Mouse (Mus musculus) embryonic facial prominence, embryonic 13.5 days (tissue): ENCODE measurements around the gene F5. TPM values are rescaled to one million over a fixed set of nuclear protein-coding genes. Genes with fewer than 3 reads are reported as not detected.

Experiments used
- ATAC-seq: fragments of 200-750 bp; cut with Nextera tagmentation; 2 replicates; pipeline ENCODE4 v1.8.0; 2017; ENCODE audit warnings: low read depth; ENCODE audit not compliant: insufficient number of reproducible peaks, insufficient read depth, low FRiP score, low TSS enrichment
- H3K27ac ChIP-seq: fragments of 300-500 bp; sonication (generic); 2 replicates; pipeline ENCODE4 v1.5.1; 2015; ENCODE audit warnings: moderate library complexity, mild to moderate bottlenecking, inconsistent platforms
- H3K27me3 ChIP-seq: fragments of 300-500 bp; sonication (generic); 2 replicates; pipeline ENCODE4 v1.6.1; 2015; ENCODE audit warnings: mild to moderate bottlenecking, inconsistent platforms
- H3K36me3 ChIP-seq: fragments of 300-500 bp; sonication (generic); 2 replicates; pipeline ENCODE4 v1.6.1; 2015; ENCODE audit warnings: mild to moderate bottlenecking, inconsistent platforms
- H3K4me1 ChIP-seq: fragments of 300-500 bp; sonication (generic); 2 replicates; pipeline ENCODE4 v1.6.1; 2015; ENCODE audit warnings: inconsistent platforms
- H3K4me2 ChIP-seq: fragments of 300-500 bp; sonication (generic); 2 replicates; pipeline ENCODE4 v1.6.1; 2015; ENCODE audit warnings: moderate library complexity, mild to moderate bottlenecking, inconsistent platforms
- H3K4me3 ChIP-seq: fragments of 300-500 bp; sonication (generic); 2 replicates; pipeline ENCODE4 v1.5.1; 2015; ENCODE audit warnings: mild to moderate bottlenecking, inconsistent platforms
- H3K9ac ChIP-seq: fragments of 300-500 bp; sonication (generic); 2 replicates; pipeline ENCODE4 v1.6.1; 2015; ENCODE audit warnings: mild to moderate bottlenecking, inconsistent platforms
- H3K9me3 ChIP-seq: fragments of 300-500 bp; sonication (generic); 2 replicates; pipeline ENCODE4 v1.6.1; 2016; ENCODE audit warnings: inconsistent platforms
- WGBS: fragments of 180-500 bp; shearing (Covaris S2); methylation state at CpG from one replicate; pipeline ENCODE4 v1.1.7; 2015; ENCODE audit warnings: mixed read lengths; 5-methylcytosine and 5-hydroxymethylcytosine counted together
- polyA plus RNA-seq: library from polyadenylated mRNA; unstranded; fragments of >200 nt; fragmentation: Nextera tagmentation; extraction: Ambion mirVana; gene quantifications from 2 replicates; pipeline ENCODE4 v1.2.1, GENCODE M21; 2015

The F5 gene
- polyA plus RNA-seq, 1 experiment from 2014 or later, result 0.14 TPM

GRCm38 (mm10) chr1:164162745-164163144, 11.1 kb downstream of the F5 start:
- H3K27ac ChIP-seq, result no peak overlapping the region
- no peaks in the 10 kb centered on the region for H3K4me1 ChIP-seq
- no peak overlapping the region for H3K4me3 ChIP-seq
- no peaks in the 10 kb centered on the region for H3K27me3 ChIP-seq
- H3K4me2 ChIP-seq, result no peak overlapping the region
- no peak for ATAC-seq
- WGBS, result 84% methylated on average over 5 of the region's 5 CpGs
- H3K9me3 ChIP-seq, result no peaks in the 10 kb centered on the region
- H3K9ac ChIP-seq, result no peak overlapping the region
- H3K36me3 ChIP-seq, result no peaks in the 10 kb centered on the region

GRCm38 (mm10) chr1:164168818-164169217, 17.2 kb downstream of the F5 start:
- Histone ChIP-seq H3K4me2 (no peak overlapping the region), H3K4me3 (no peak overlapping the region), H3K9me3 (no peaks in the 10 kb centered on the region), H3K4me1 (no peaks in the 10 kb centered on the region), H3K27me3 (no peaks in the 10 kb centered on the region), H3K9ac (no peak overlapping the region), H3K36me3 (no peaks in the 10 kb centered on the region), H3K27ac (no peak overlapping the region)
- WGBS, result 73% methylated on average over 4 of the region's 4 CpGs
- ATAC-seq, result no peak

- H3K4me2 ChIP-seq, result no peak overlapping the region
- no peaks in the 10 kb centered on the region for H3K9me3 ChIP-seq
- H3K4me3 ChIP-seq, result no peak overlapping the region
- no peaks in the 10 kb centered on the region for H3K4me1 ChIP-seq
- WGBS, result 72% methylated on average over 2 of the region's 2 CpGs
- H3K27me3 ChIP-seq, result no peaks in the 10 kb centered on the region
- no peaks in the 10 kb centered on the region for H3K36me3 ChIP-seq
- no peak for ATAC-seq
- no peak overlapping the region for H3K9ac ChIP-seq
- H3K27ac ChIP-seq, result no peak overlapping the region
Measured at GRCm38 (mm10) chr1:164170434-164170833, 18.8 kb downstream of the F5 start.

GRCm38 (mm10) chr1:164173145-164173544, 21.5 kb downstream of the F5 start:
- H3K9ac ChIP-seq, result no peak overlapping the region
- no peak overlapping the region for H3K4me3 ChIP-seq
- ATAC-seq, result no peak
- no peaks in the 10 kb centered on the region for H3K4me1 ChIP-seq
- 79% methylated on average over 4 of the region's 4 CpGs for WGBS
- no peak overlapping the region for H3K4me2 ChIP-seq
- H3K27me3 ChIP-seq, result no peaks in the 10 kb centered on the region
- H3K36me3 ChIP-seq, result no peaks in the 10 kb centered on the region
- H3K9me3 ChIP-seq, result no peaks in the 10 kb centered on the region
- no peak overlapping the region for H3K27ac ChIP-seq

DNA sequence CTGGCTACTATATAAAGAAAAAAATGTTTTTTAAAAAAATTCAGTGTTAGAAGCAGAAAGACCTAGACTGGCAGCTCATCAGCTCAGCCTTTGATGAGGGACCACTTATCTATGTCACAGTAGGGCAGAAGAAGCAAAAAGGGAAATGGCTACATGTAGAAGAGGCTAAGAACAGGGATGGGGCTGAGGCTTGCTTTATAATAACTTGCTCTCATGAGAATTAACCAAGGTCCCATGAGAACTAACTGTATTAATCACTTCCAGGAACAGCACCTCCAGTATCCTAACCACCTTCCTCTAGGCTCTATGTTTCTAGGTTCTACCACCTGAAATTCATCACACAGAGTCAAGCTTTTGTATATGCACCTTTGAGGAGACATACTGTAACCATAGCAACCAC, 25.2 kb downstream of the F5 start:
- Histone ChIP-seq H3K9me3 (no peaks in the 10 kb centered on the region), H3K4me1 (no peaks in the 10 kb centered on the region), H3K27ac (no peak overlapping the region), H3K27me3 (no peaks in the 10 kb centered on the region), H3K9ac (no peak overlapping the region), H3K4me3 (no peak overlapping the region), H3K4me2 (no peak overlapping the region), H3K36me3 (no peaks in the 10 kb centered on the region)
- no peak for ATAC-seq

DNA sequence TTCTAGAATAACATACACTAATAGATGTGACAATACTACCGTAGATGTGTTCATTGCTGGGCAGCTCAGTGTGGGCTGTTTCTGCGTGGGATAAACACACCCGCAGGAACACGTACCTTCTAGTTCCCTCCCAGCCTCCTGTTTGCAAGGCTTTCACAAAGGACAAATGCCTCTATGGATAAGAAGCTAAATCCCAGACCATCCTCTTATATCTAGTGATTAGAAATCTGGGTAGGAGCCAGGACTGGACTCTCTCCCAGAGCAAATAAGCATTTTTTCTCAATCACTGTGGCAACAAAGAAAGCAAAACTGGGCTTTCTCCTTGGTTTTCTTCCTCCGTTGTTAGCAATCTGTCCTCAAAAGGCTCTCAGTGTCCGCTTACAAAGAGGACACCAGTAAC, 26.8 kb downstream of the F5 start:
- Histone ChIP-seq H3K27me3 (no peaks in the 10 kb centered on the region), H3K4me2 (no peak overlapping the region), H3K27ac (no peak overlapping the region), H3K4me1 (no peaks in the 10 kb centered on the region), H3K36me3 (no peaks in the 10 kb centered on the region), H3K9me3 (no peaks in the 10 kb centered on the region), H3K9ac (no peak overlapping the region), H3K4me3 (no peak overlapping the region)
- ATAC-seq, result no peak
- 83% methylated on average over 6 of the region's 6 CpGs for WGBS

GRCm38 (mm10) chr1:164184142-164184870, 32.7 kb downstream of the F5 start:
- Histone ChIP-seq H3K27ac (no peak overlapping the region), H3K36me3 (no peaks in the 10 kb centered on the region), H3K9ac (peak overlapping the region; percentile 51), H3K4me1 (no peaks in the 10 kb centered on the region), H3K27me3 (no peaks in the 10 kb centered on the region), H3K9me3 (no peaks in the 10 kb centered on the region), H3K4me3 (peak overlapping the region; percentile 32), H3K4me2 (peak overlapping the region; percentile 56)
- WGBS, result 36% methylated on average over 16 of the region's 16 CpGs
- ATAC-seq, result no peak

- WGBS, result 43% methylated on average over 8 of the region's 8 CpGs
- no peak for ATAC-seq
Measured at GRCm38 (mm10) chr1:164184871-164185223, 33.2 kb downstream of the F5 start.

DNA sequence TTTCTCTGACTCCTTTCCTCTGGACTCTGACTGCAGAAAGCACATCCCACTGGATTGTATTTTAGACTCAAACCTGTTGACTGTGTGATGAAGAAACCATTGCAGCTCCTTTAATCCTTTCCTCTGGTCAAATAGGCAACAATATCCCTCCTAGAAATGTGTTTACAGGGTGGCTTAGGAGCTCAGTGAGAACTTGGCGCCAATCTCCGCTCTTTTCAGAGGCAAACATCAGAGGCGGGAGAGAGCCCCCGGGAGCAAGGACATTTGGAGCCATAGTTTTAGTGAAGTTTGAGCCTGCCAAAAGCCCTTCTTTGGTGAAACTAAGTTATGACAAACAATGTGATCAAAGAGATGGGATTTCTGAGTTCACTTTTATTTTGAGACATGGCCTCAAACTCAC, 33.7 kb downstream of the F5 start:
- Histone ChIP-seq H3K9ac (no peak overlapping the region), H3K27ac (no peak overlapping the region), H3K36me3 (no peaks in the 10 kb centered on the region), H3K27me3 (no peaks in the 10 kb centered on the region), H3K9me3 (no peaks in the 10 kb centered on the region), H3K4me3 (no peak overlapping the region), H3K4me2 (no peak overlapping the region), H3K4me1 (no peaks in the 10 kb centered on the region)
- ATAC-seq, result no peak
- WGBS, result 67% methylated on average over 4 of the region's 4 CpGs

More at GRCm38 (mm10) chr1:164184871-164185223, 33.2 kb downstream of the F5 start:
- H3K36me3 ChIP-seq, result no peaks in the 10 kb centered on the region
- H3K9me3 ChIP-seq, result no peaks in the 10 kb centered on the region
- H3K4me3 ChIP-seq, result no peak overlapping the region
- H3K9ac ChIP-seq, result no peak overlapping the region
- no peak overlapping the region for H3K4me2 ChIP-seq
- H3K4me1 ChIP-seq, result no peaks in the 10 kb centered on the region
- H3K27ac ChIP-seq, result no peak overlapping the region
- no peaks in the 10 kb centered on the region for H3K27me3 ChIP-seq

DNA sequence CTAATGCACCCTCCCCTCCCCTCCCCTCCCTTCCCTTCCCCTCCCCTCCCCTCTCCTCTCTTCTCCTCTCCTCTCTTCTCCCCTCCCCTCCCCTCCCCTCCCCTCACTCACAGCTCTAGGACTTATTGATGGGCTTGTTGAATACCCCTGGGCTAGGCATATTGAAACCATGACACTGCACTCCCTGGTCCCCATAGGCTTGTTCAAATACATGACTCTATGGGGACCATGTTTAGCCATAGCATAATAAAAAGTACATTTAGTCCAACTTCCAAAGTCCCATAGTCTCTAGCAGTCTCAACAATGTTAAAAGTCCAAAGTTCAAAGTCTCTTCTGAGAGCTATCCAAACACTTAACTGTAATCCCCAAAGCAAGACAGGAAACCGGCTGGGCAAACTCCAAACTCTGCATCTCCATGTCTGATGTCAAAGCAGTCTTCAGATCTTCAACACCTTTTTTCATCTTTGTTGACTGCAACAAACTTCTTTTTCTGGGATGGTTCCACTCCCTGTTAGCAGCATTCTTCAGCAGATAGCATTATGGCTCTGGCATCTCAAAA, 35.4 kb downstream of the F5 start:
- 93% methylated on average over 1 of the region's 1 CpGs for WGBS
- no peak for ATAC-seq

DNA sequence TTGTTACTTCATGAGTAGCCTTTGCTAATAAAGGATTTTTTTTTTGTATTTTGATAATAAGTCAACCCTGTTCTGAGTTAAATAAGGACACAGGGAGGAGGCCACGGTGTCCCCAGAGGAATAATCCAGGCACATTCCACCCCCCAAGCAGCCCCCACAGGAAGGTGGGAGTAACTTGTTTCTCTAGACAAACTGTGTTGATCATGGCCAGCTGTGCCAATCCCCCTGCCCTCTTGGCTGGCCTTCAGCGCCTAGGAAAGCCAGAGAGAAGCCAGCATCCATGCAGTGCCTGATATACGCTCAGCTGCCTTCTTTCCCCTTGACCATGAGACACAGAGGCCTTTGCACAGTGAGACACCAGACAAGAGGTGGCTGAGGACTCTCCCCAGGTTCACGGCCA, 47.9 kb downstream of the F5 start:
- Histone ChIP-seq H3K9me3 (no peaks in the 10 kb centered on the region), H3K4me2 (no peak overlapping the region), H3K36me3 (no peaks in the 10 kb centered on the region), H3K27ac (no peak overlapping the region), H3K4me3 (no peak overlapping the region), H3K27me3 (no peaks in the 10 kb centered on the region), H3K9ac (no peak overlapping the region), H3K4me1 (no peaks in the 10 kb centered on the region)
- ATAC-seq, result no peak
- 80% methylated on average over 4 of the region's 4 CpGs for WGBS

More for the DNA sequence above, 35.4 kb downstream of the F5 start:
- no peaks in the 10 kb centered on the region for H3K36me3 ChIP-seq
- no peak overlapping the region for H3K9ac ChIP-seq
- no peak overlapping the region for H3K4me3 ChIP-seq
- H3K27ac ChIP-seq, result no peak overlapping the region
- H3K9me3 ChIP-seq, result no peaks in the 10 kb centered on the region
- H3K4me1 ChIP-seq, result no peaks in the 10 kb centered on the region
- no peaks in the 10 kb centered on the region for H3K27me3 ChIP-seq
- H3K4me2 ChIP-seq, result no peak overlapping the region

DNA sequence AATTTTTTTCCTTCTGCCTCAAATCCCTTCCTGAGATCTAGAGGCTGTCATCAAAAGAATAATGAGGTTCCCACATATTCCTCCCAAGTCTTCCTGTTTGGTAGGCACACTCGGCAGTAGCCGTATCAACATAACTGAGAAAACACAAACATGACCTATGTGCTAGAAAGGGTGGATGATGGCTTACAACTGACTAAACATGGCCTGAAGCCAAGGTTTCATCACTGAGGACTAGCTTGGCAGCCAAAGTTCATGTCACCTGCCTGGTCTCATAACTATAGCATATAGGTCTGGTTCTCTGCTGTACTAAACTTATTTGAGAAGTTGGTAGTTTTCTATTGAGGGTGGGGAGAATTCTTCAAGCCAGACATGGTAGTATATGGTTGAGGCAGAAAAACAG, 56.8 kb downstream of the F5 start:
- ATAC-seq, result no peak
- Histone ChIP-seq H3K9ac (no peak overlapping the region), H3K4me1 (no peaks in the 10 kb centered on the region), H3K27me3 (no peaks in the 10 kb centered on the region), H3K36me3 (no peaks in the 10 kb centered on the region), H3K4me2 (no peak overlapping the region), H3K27ac (no peak overlapping the region), H3K9me3 (no peaks in the 10 kb centered on the region), H3K4me3 (no peak overlapping the region)
- 80% methylated on average over 2 of the region's 2 CpGs for WGBS
